Mouse (Mus musculus) brown adipose tissue, adult 24 weeks (tissue): ENCODE data around the gene Aldh9a1. TPM values are rescaled to one million over a fixed set of nuclear protein-coding genes. Genes with fewer than 3 reads are reported as not detected.

Experiments
- H3K27ac ChIP-seq: fragments of 200-500 bp; replicated peaks from 2 replicates; pipeline ENCODE4 v1.5.1; 2012; ENCODE audit warnings: low read depth, mild to moderate bottlenecking, low read length
- H3K4me1 ChIP-seq: fragments of 200-500 bp; 2 replicates; pipeline ENCODE4 v1.6.1; 2012; ENCODE audit warnings: low read length, mixed read lengths; ENCODE audit not compliant: control insufficient read depth, insufficient read depth, insufficient read length
- H3K4me3 ChIP-seq: fragments of 200-500 bp; 2 replicates; pipeline ENCODE4 v1.5.1; 2012; ENCODE audit warnings: low read depth, mild to moderate bottlenecking, low read length, moderate library complexity; ENCODE audit not compliant: insufficient read depth
- polyA plus RNA-seq: library from polyadenylated mRNA; stranded (reverse); fragments of >200 nt; gene quantifications from 2 replicates; pipeline ENCODE4 v1.2.4, GENCODE M21; 2012; ENCODE audit not compliant: missing spikeins, insufficient read depth, insufficient read length

The Aldh9a1 gene
- polyA plus RNA-seq, 1 experiment, result 97.0 TPM

DNA sequence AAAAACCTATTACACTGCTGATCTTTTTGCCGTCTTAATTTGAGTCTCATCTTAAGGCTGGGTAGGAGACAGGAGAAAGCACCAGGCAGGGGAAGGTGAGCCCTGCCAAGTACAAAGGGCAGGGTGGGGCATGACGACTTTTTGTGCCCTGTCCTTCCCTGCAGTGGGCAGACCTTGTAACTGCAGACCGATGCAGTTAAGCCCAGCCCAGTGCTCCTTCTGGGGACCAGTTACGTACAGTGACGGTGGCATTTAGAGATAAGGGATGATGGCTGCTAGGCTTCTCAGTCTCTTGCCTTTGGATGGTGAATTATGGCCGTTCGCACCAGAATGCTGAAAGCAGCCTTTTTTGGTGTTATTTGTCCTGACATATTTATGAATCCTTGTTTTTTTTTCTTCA, 18.7 kb downstream of the Aldh9a1 start:
- no peak overlapping the region for H3K4me3 ChIP-seq
- no peaks in the 10 kb centered on the region for H3K4me1 ChIP-seq
- no peak overlapping the region for H3K27ac ChIP-seq

DNA sequence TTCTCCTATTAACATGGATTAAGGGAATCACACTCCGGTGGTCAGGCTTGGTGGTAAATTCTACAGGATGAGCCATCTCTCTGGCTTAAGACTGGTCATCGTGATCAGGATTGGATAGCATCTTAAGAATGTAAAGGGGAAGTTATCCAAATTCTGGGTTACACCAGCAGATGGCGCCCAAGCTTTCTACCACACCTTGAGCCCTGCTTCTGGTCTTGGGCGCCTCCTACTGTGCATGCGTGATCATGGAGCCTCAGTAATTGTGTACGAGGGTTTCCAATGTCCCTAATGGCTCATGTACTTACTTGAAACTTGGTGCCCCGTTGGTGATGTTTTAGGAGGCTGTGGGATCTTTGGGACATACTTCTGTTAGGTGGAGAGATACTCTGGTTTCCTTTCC, 20.1 kb downstream of the Aldh9a1 start:
- H3K4me1 ChIP-seq, result no peaks in the 10 kb centered on the region
- H3K4me3 ChIP-seq, result no peak overlapping the region
- H3K27ac ChIP-seq, result no peak overlapping the region

DNA sequence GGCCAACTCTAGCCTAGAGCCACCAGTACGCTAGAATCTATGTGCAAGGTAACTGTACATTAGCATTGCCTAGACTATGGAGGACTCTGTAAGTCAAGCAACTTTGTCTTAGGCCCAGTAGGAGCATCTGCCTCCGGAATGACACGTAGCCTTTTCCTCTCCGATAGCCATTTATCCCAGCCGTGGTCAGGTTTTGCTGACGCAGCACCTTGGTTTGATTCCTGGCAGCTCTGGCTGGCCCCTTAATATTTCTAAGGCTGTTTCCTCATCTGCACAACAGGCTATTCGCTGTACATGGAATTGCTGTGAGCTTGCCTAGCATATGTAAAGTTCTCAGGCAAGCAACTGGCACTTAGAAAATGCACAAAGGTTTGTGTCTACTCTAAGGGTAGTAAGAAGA, 22.9 kb downstream of the Aldh9a1 start:
- Histone ChIP-seq H3K27ac (no peak overlapping the region), H3K4me1 (no peaks in the 10 kb centered on the region), H3K4me3 (no peak overlapping the region)

DNA sequence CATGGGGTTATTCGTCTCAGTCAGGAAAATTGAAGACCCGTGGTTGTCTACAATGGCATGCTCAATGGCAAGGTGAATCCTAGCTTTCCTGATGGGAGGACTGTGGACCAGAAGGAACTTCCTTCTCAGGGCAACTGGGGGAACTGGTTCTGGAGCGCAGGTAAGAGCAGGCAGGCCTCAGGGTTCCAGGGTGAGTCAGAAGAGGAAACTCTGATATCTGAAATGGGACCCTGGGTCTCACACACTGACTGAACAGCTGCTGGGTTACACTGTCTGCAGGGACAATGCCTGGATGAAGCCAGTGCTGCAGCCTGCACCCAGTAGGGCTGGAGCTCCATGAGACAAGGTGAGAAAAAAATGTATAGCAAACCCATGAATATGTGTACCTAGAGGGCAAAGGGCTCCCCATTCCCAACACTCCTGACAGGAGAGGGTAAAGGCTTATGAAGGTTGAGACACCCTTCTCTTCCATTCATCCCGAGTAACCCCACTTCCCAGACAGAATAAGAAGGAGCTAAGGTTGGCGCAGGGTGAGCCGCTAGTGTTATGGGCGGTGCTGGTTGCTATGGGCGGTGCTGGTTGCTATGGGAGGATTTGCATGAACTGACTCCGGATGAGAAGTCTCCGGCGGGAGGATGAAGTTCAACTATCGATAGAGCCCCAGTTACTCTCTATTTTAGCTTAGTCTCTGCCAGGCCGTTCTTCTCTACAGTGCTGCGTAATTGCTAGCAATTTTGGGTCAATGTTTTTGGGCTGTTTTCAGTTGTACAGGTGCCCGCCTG, 24.4 kb downstream of the Aldh9a1 start:
- no peak overlapping the region for H3K4me3 ChIP-seq
- no peak overlapping the region for H3K27ac ChIP-seq
- no peaks in the 10 kb centered on the region for H3K4me1 ChIP-seq

DNA sequence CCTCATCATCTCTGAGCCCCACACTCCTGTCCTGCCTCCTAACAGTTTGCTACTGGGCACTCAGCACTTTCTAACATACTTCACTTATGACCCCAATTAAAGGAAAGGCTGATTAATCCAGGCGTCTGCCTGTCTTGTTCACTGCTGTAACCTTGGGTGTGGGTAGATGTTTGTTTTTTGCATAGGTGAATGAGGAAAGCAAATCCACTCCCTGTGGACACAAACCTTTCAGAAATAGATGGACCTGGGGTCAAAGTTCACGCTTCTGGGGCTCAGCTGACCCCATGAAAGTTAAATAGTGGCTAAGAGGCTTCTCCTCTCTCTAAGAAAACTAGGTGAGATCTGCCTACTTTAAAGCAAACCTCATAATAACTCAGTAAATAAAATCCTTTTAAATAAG, 25.2 kb downstream of the Aldh9a1 start:
- H3K27ac ChIP-seq, result no peak overlapping the region
- H3K4me3 ChIP-seq, result no peak overlapping the region
- H3K4me1 ChIP-seq, result no peaks in the 10 kb centered on the region

DNA sequence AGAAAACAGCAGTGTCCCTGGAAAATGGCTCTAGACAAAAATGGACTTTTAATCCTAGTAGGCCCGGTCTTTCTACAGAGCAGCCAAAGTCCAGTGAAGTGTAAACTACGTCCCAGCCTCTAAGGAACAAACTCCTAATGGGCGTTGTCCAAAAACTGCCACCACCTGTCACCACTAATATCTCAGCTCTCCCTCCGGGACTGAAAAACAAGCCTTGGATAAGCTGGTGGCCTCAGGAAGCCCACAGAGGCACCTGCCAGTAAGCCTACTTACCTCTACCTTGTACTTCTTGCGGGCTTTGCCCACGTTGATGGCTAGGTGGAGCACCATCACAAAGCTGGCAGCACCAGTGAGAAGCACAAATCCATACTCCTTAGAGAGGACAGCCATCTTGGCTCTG, 28.2 kb downstream of the Aldh9a1 start:
- H3K4me1 ChIP-seq, result no peaks in the 10 kb centered on the region
- no peak overlapping the region for H3K27ac ChIP-seq
- no peak overlapping the region for H3K4me3 ChIP-seq

DNA sequence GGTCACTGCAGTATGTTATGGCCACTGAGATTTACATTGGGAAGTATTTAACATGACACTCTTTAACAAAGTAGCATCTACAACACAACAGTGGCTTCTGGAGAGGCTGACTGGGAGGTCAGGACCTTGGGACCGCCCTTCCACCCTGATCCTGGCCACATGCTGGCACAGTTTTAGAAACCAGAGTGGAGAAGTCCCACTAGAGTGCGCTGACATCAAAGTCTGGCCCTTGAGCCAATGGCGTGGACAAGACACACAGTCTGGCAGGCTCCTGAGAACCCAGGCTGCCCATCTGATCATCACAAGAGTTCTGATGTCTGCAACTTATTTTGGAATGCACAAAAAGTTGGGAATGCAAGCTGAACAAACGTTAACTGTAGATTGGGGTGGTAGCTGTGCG, 30.0 kb downstream of the Aldh9a1 start:
- Histone ChIP-seq H3K4me3 (no peak overlapping the region), H3K27ac (no peak overlapping the region), H3K4me1 (no peaks in the 10 kb centered on the region)

DNA sequence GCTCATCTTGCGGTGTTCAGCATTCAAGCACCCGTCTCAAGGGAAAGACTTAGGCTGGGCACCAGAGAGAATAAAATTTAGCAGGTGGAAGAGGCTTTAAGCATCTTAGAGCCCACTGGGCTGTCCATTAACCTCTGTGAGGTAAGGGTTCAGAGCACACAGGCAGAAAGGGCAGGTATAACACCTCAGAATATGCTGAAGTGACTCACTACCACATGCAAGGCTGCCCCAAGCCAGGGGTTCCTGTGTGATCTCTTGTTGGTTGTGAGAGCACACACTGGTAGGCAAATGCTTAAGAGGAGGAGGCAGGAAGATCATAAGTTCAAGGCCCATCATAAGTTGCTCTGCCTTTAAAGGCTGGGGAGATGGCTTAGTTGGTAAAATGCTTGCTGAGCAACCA, 30.4 kb downstream of the Aldh9a1 start:
- Histone ChIP-seq H3K4me1 (no peaks in the 10 kb centered on the region), H3K27ac (no peak overlapping the region), H3K4me3 (no peak overlapping the region)

DNA sequence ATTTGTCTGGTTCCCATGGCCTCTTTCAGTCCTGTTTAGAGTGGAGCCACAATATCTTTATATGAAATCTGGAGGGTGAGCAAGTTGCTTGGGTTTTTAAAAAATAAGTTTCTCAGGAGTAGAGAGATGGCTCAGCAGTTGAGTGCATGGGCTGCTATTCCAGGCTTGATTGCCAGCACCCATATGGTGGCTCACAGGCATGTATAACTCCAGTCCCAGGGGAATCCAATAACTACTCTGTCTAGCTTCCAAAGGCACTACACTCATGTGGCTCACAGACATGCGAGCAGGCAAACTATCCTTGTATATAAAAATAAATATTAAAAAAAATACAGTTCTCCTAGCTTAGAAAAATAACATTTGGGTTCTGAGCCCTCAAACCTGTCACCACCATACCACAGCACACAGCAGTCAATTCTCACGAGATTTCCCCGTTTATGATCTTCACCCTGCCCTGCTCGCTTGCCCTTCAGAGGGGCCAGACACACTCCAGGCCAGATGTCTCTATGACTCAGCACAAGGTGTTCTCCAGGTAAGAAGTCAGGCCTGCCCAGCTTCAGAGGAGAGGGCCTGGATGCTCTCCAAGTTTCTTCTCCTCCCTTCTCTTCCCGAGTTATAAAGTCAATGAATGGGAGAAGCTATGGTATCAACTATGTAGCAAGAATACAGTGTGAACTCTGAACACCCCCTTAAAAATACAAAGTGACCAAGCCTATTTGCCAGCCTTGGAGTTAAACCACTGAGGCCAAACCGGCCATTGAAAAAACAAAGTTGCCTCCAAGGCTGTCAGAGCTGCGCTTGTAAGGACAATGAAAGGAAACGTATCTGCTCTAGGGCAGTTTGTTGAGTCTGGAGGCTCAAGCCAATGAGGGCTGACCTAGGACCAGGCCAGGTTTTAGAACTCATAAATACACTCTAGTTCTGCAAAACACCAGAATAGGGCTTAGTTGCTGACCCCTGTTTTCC, 31.5 kb downstream of the Aldh9a1 start:
- Histone ChIP-seq H3K27ac (no peak overlapping the region), H3K4me3 (no peak overlapping the region), H3K4me1 (peaks cover 5% of the 10 kb centered on the region; the same call in 1 of the 2 replicates)

DNA sequence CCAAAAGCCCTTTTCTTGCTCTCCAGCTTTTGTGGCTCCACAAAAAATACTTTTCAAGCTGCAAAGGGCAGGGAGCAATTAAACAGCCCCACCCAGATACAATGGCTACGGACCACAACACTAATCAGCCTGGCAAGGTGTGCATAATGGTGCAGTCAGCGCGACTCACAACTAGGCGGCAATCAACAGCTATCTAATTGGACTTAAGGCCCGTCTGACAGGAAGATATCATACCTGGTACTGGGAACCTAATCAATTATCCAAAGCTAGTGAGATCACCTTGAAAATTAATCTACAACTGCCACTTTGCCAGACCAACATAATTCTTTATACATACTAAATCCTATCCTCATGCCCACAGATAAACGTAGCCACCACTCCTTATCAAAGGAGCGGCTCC, 32.5 kb downstream of the Aldh9a1 start:
- H3K4me3 ChIP-seq, result no peak overlapping the region
- H3K27ac ChIP-seq, result no peak overlapping the region
- peaks cover 5% of the 10 kb centered on the region; the same call in 1 of the 2 replicates for H3K4me1 ChIP-seq

DNA sequence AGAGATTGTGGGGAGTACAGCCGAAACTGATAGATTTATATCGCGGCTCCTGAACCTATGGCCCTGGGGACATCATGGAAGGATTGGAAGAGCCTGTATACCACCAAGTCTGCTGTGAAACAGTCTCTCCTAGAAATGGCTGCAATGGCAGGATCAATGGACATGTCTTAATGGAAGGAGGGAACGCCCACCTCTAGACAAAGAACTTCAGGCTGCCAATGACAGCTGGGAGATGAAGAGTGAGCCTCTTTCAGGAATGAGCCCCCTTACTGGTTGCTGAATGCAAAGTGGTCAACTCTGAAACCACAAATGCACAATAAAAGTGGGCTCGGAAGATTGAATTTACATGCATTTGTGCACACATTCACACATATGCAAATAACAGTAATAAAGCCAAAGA, 33.0 kb downstream of the Aldh9a1 start:
- H3K4me3 ChIP-seq, result no peak overlapping the region
- peaks cover 6% of the 10 kb centered on the region; the same call in 1 of the 2 replicates for H3K4me1 ChIP-seq
- H3K27ac ChIP-seq, result no peak overlapping the region

DNA sequence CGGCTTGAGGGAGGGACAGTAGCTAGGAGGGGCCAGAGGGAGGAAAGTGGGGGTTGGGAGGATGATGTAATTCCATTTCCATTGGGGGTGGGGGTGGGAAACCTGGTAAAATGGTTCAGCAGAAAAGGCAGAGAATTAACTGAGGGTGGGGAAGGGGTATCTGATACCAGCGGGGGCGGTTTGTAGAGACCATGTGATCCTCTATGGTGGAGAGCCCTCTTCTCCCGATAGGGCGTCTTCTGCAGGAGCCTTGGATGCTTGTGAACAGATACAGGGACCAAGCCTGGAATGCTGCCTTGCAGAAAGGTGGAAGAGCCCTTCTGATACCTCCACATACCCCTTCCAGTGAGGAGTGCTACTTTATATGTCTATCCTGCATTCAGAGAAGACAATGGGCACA, 33.4 kb downstream of the Aldh9a1 start:
- peaks cover 8% of the 10 kb centered on the region; the same call in 1 of the 2 replicates for H3K4me1 ChIP-seq
- no peak overlapping the region for H3K4me3 ChIP-seq
- no peak overlapping the region for H3K27ac ChIP-seq

DNA sequence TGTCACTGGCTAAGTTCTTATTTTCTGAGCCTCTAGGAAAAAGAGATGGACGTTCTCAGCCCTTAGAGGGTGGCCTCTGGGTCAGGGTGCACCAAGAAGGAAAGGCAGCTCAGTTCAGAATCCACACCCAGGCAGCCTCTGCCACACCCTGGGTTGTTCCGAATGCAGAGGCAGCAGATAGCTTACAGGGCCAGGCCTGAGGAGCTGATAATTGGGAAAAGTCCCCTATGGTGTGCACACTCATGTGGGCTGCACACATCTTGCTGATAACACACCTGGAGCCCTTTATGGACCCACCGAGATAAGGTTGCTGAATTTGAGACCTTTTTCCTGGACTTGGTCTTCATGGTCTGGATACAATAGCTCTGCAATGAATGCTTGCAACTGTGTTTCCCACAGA, 34.4 kb downstream of the Aldh9a1 start:
- H3K27ac ChIP-seq, result no peak overlapping the region

DNA sequence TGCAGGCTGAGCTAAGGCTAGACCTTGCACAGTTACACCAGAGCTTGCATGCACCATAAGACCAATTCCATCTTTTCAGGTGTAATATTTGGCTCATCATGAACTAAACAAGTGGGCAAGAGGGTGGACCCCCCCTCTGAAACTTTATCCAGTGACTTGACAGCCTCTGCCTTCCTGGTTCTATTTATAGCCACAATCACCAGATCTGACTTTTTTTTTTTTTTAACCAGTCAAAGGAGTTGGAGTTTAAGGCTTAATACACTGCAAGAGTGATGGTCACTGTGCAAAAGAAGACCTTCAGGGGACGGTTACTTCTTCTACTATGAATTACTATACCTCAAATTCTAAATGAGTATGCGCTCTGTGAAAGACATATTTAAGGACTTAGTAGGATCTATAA, 35.4 kb downstream of the Aldh9a1 start:
- no peak overlapping the region for H3K4me3 ChIP-seq
- H3K4me1 ChIP-seq, result peaks cover 8% of the 10 kb centered on the region; the same call in 1 of the 2 replicates
- H3K27ac ChIP-seq, result no peak overlapping the region

More for the DNA sequence above, 34.4 kb downstream of the Aldh9a1 start:
- Histone ChIP-seq H3K4me3 (no peak overlapping the region), H3K4me1 (peaks cover 8% of the 10 kb centered on the region; the same call in 1 of the 2 replicates)

DNA sequence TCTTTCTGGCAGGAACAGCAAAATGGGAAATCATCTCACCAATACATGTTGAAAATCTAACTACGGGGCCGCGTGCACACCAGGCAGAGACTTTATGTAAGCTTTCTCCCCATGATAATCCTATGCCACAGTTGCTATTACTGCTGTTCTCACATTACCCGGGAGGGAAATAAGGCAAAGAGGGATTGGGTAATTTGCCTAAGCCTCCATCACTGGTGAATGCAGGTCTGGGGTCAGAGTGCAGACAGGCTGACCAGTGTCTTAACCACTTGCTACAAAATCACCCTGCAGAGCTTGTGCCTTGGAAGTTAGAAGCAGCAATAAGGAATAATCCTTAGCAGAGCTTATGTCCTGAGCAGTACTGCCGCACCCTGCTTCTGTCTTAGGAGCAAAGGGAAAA, 35.8 kb downstream of the Aldh9a1 start:
- Histone ChIP-seq H3K4me1 (peaks cover 8% of the 10 kb centered on the region; the same call in 1 of the 2 replicates), H3K27ac (no peak overlapping the region), H3K4me3 (no peak overlapping the region)
